Mouse (Mus musculus) forebrain, embryonic 16.5 days (tissue): ENCODE results near the gene Olfr104-ps. TPM values are rescaled to one million over a fixed set of nuclear protein-coding genes. Genes with fewer than 3 reads are reported as not detected.

ENCODE experiments used
- ATAC-seq: fragments of 200-750 bp; cut with Nextera tagmentation; 2 replicates; pipeline ENCODE4 v1.8.0; 2017; ENCODE audit warnings: mild to moderate bottlenecking, moderate library complexity
- H3K27ac ChIP-seq: fragments of 300-500 bp; sonication (generic); 2 replicates; pipeline ENCODE4 v1.5.1; 2014; ENCODE audit warnings: low read length, control low read depth
- H3K27me3 ChIP-seq: fragments of 300-500 bp; sonication (generic); replicated peaks from 2 replicates; pipeline ENCODE4 v1.6.1; 2014; ENCODE audit warnings: low read length; ENCODE audit not compliant: control insufficient read depth, insufficient read depth
- H3K36me3 ChIP-seq: fragments of 300-500 bp; sonication (generic); 2 replicates; pipeline ENCODE4 v1.6.1; 2014; ENCODE audit not compliant: control insufficient read depth, insufficient read depth
- H3K4me1 ChIP-seq: fragments of 300-500 bp; sonication (generic); replicated peaks from 2 replicates; pipeline ENCODE4 v1.6.1; 2014; ENCODE audit warnings: low read length; ENCODE audit not compliant: control insufficient read depth, insufficient read depth
- H3K4me2 ChIP-seq: fragments of 300-500 bp; sonication (generic); 2 replicates; pipeline ENCODE4 v1.6.1; 2014; ENCODE audit warnings: mild to moderate bottlenecking, low read length, control low read depth
- H3K4me3 ChIP-seq: fragments of 300-500 bp; sonication (generic); replicated peaks from 2 replicates; pipeline ENCODE4 v1.5.1; 2014; ENCODE audit warnings: mild to moderate bottlenecking, low read length, control low read depth
- H3K9ac ChIP-seq: fragments of 300-500 bp; sonication (generic); replicated peaks from 2 replicates; pipeline ENCODE4 v1.6.1; 2014; ENCODE audit warnings: low read depth, low read length, control low read depth
- H3K9me3 ChIP-seq: fragments of 300-500 bp; sonication (generic); 2 replicates; pipeline ENCODE4 v1.6.1; 2016; ENCODE audit warnings: low read length; ENCODE audit not compliant: control insufficient read depth
- WGBS: fragments of 180-500 bp; shearing (Covaris S2); extraction: QIAGEN DNeasy Blood & Tissue Kit; methylation state at CpG from one replicate; pipeline ENCODE4 v1.1.7; 2014; 5-methylcytosine and 5-hydroxymethylcytosine counted together
- polyA plus RNA-seq: library from polyadenylated mRNA; unstranded; fragments of >200 nt; fragmentation: Nextera tagmentation; extraction: Ambion mirVana; gene quantifications from 2 replicates; pipeline ENCODE4 v1.2.1, GENCODE M21; 2015

The Olfr104-ps gene
- not detected in 2 replicates for polyA plus RNA-seq

DNA sequence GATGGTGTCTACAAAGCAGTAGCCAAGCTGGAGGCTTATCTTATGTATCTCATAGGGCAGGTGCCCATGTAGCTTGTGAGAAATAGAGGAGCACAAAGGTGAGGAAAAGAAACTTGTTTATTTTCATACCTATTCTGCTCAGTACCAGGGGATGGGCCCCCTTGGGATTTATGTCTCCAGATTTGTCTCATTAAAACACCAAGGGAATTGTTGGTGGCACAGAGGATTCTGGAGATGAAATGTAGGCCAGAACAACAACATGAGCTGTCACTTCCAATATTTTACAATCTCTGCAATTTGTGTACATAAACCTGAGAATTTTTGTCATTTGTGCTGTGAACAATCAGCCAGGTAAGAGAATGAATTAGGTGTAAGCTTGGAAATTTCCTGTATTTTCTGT, at the start of gene Olfr104-ps:
Gene Olfr104-ps, plus strand, starts transcription at position 301 of the 400 bp plus-strand sequence.
- Histone ChIP-seq H3K36me3 (no peaks in the 10 kb centered on the region), H3K4me2 (no peak within 1 kb of the TSS), H3K9me3 (no peaks in the 10 kb centered on the region), H3K27ac (no peak within 1 kb of the TSS), H3K4me3 (no peak within 1 kb of the TSS), H3K4me1 (no peaks in the 10 kb centered on the region), H3K9ac (no peak within 1 kb of the TSS), H3K27me3 (no peaks in the 10 kb centered on the region)
- no peak for ATAC-seq

- Histone ChIP-seq H3K9ac (no peak overlapping the region), H3K9me3 (no peaks in the 10 kb centered on the region), H3K27me3 (no peaks in the 10 kb centered on the region), H3K36me3 (no peaks in the 10 kb centered on the region), H3K4me3 (no peak overlapping the region), H3K4me2 (no peak overlapping the region), H3K4me1 (no peaks in the 10 kb centered on the region), H3K27ac (no peak overlapping the region)
- ATAC-seq, result no peak
- WGBS, result 51% methylated on average over 2 of the region's 2 CpGs
These were observed 49.2 kb upstream of the Olfr104-ps start for GRCm38 (mm10) chr17:37310146-37310699.

- H3K36me3 ChIP-seq, result no peaks in the 10 kb centered on the region
- no peak within 1 kb of the TSS for H3K9ac ChIP-seq
- H3K9me3 ChIP-seq, result peaks cover 3% of the 10 kb centered on the region; the same call in 1 of the 2 replicates
- no peak within 1 kb of the TSS for H3K27ac ChIP-seq
- H3K4me3 ChIP-seq, result no peak within 1 kb of the TSS
- H3K4me1 ChIP-seq, result no peaks in the 10 kb centered on the region
- no peak within 1 kb of the TSS for H3K4me2 ChIP-seq
- no peaks in the 10 kb centered on the region for H3K27me3 ChIP-seq
- ATAC-seq, result no peak
These were observed 42.4 kb upstream of the Olfr104-ps start, which contains the start of gene Olfr102 for GRCm38 (mm10) chr17:37316954-37317353. TSS of gene Olfr102 (minus strand) at chr17:37317054.

- Histone ChIP-seq H3K27ac (no peak within 1 kb of the TSS), H3K9ac (no peak within 1 kb of the TSS), H3K36me3 (no peaks in the 10 kb centered on the region), H3K4me3 (no peak within 1 kb of the TSS), H3K9me3 (no peaks in the 10 kb centered on the region), H3K27me3 (no peaks in the 10 kb centered on the region), H3K4me1 (no peaks in the 10 kb centered on the region), H3K4me2 (no peak within 1 kb of the TSS)
- 92% methylated on average over 2 of the region's 2 CpGs for WGBS
- ATAC-seq, result no peak
These were observed 19.8 kb upstream of the Olfr104-ps start, which contains the start of gene Olfr103 for GRCm38 (mm10) chr17:37339598-37339997. TSS of gene Olfr103 (minus strand) at chr17:37339698.

- Histone ChIP-seq H3K9me3 (no peaks in the 10 kb centered on the region), H3K27ac (no peak within 1 kb of the TSS), H3K4me1 (no peaks in the 10 kb centered on the region), H3K9ac (no peak within 1 kb of the TSS), H3K27me3 (no peaks in the 10 kb centered on the region), H3K36me3 (no peaks in the 10 kb centered on the region), H3K4me2 (no peak within 1 kb of the TSS), H3K4me3 (no peak within 1 kb of the TSS)
- ATAC-seq, result no peak
These were observed 19.4 kb downstream of the Olfr104-ps start, which contains the start of gene Olfr105-ps for GRCm38 (mm10) chr17:37378733-37379132. TSS of gene Olfr105-ps (plus strand) at chr17:37379033.

DNA sequence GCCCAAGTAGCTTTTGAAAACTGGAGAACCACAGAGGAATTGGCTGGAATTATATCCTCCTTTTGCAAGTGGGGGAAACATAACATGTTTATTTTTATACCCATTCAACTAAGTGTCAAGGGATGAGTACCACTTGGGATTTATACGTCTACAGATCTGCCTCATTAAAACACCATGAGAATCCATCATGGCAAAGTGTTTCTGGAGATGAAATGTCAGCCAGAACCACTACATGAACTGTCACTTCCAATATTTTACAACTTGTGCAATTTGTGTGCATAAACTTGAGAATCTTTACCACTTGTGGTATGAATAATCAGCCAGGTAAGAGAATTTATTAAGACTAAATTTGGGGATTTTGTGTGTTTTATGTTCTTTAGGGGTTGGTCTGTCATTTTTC, 30.7 kb downstream of the Olfr104-ps start, which contains the start of gene Olfr106-ps:
Gene Olfr106-ps, plus strand, starts transcription at position 301 of the 400 bp plus-strand sequence.
- no peaks in the 10 kb centered on the region for H3K36me3 ChIP-seq
- no peak within 1 kb of the TSS for H3K27ac ChIP-seq

DNA sequence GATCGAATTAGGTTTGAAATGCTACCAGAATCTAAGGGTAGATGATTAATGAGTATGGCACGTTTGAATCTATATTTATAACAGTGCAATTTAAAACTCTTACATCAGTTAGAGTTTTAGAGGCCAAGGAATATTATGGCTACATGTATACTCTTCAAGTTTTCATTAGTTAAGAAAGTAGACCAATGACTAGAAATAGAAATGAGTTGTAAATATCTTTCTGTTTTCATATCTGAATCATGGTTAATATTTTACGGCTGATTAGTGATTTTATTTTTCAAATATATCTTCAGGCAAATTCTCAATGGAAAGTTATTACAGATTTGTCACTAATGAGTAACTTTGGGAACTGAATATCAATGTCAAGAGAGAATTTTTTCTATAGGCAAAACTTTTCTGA, 39.5 kb downstream of the Olfr104-ps start, which contains the start of gene Olfr107:
Gene Olfr107, plus strand, starts transcription at position 301 of the 400 bp plus-strand sequence.
- H3K4me3 ChIP-seq, result no peak within 1 kb of the TSS
- no peaks in the 10 kb centered on the region for H3K9me3 ChIP-seq
- 83% methylated on average over 3 of the region's 3 CpGs for WGBS
- no peaks in the 10 kb centered on the region for H3K27me3 ChIP-seq
- H3K9ac ChIP-seq, result no peak within 1 kb of the TSS
- H3K4me2 ChIP-seq, result no peak within 1 kb of the TSS
- no peak within 1 kb of the TSS for H3K27ac ChIP-seq
- no peaks in the 10 kb centered on the region for H3K4me1 ChIP-seq
- no peak for ATAC-seq
- H3K36me3 ChIP-seq, result no peaks in the 10 kb centered on the region

More for the DNA sequence above, 30.7 kb downstream of the Olfr104-ps start, which contains the start of gene Olfr106-ps:
- Histone ChIP-seq H3K27me3 (no peaks in the 10 kb centered on the region), H3K9me3 (no peaks in the 10 kb centered on the region), H3K4me2 (no peak within 1 kb of the TSS), H3K4me1 (no peaks in the 10 kb centered on the region), H3K4me3 (no peak within 1 kb of the TSS), H3K9ac (no peak within 1 kb of the TSS)
- 74% methylated on average over 1 of the region's 1 CpGs for WGBS
- no peak for ATAC-seq

- H3K9me3 ChIP-seq, result no peaks in the 10 kb centered on the region
- H3K36me3 ChIP-seq, result no peaks in the 10 kb centered on the region
- no peak overlapping the region for H3K4me3 ChIP-seq
- no peak overlapping the region for H3K4me2 ChIP-seq
- H3K27me3 ChIP-seq, result no peaks in the 10 kb centered on the region
- no peak for ATAC-seq
- no peak overlapping the region for H3K27ac ChIP-seq
- H3K9ac ChIP-seq, result no peak overlapping the region
- H3K4me1 ChIP-seq, result no peaks in the 10 kb centered on the region
These were observed 54.0 kb downstream of the Olfr104-ps start for GRCm38 (mm10) chr17:37413380-37413779.
